Mouse (Mus musculus) left cerebral cortex, postnatal 36 days (tissue): ENCODE data around the gene Cadps. TPM values are rescaled to one million over a fixed set of nuclear protein-coding genes. Genes with fewer than 3 reads are reported as not detected.

Source experiments
- DNase-seq, 2 experiments: peaks; one replicate each; pipeline ENCODE4 v3.0.0; 2021 to 2022; ENCODE audit warnings: low spot score in 2 of 2, mixed read lengths in 1 of 2
- intact Hi-C: fragments of 180-260 bp; cut with DNase I; formaldehyde crosslinking; loops from one replicate; pipeline ENCODE4 v1.15.1; 2025
- total RNA-seq, 2 experiments: library from RNA; stranded (reverse); gene quantifications; 2 replicates each; pipeline ENCODE4 v1.2.3; 2021

Cadps gene
- total RNA-seq, 2 experiments from 2014 or later: 224 to 253 TPM

DNA sequence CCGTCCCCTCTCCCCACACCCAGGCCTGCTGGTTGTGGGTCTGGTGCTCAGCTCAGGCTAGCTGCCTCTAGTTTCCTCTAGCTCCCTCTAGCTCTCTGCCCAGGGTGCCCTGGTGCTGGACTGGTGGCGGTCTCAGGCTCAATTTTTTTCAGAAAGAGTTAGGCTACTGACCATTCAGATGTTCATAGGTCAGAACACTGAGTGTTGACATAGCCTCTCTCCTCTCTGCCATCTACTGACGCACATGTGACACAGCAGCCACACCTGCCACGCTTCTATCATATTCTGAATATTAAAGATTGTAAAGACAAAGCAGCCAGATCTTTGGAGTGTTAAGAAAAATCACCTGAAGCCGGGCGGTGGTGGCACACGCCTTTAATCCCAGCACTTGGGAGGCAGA is 489.3 kb downstream of the Cadps start:
- no peak for DNase-seq
- intact Hi-C loops: loop anchor here (5.0 kb wide), 1 partner anchor 36 kb away; no protein-coding TSS in a partner anchor
